Mouse (Mus musculus) thymus, postnatal 10 days (tissue): ENCODE data around the gene Grin2c.

Experiments used
- DNase-seq, 2 experiments: peaks; one replicate each; pipeline ENCODE4 v3.0.0; 2021; ENCODE audit warnings: low spot score in 2 of 2

Grin2c gene

GRCm38 (mm10) chr11:115264862-115265668 lies 2.0 kb downstream of the Grin2c start:
- DNase-seq: peak in 1 of 2 experiments; percentile 63

- DNase-seq: no peak
These were observed 2.7 kb downstream of the Grin2c start for GRCm38 (mm10) chr11:115264136-115264861.

DNA sequence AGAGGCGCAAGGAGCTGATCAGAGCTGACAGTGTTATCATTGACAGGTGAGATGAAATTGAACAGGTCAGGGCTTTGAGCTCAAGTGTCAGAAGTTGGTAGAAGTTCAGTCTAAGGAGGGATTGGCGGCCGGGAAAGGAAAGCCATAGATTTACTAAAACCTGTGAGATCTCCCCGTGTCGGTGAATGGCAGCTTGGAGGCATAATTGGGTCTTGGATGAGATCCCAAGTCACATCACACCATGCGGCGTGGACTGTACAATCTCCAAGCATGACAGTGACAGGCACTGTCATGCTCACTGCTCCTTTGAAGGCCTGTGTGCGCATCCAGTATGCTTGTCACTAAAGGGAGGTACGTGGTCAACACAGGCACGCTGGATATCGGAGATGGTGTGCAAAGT lies 4.1 kb downstream of the Grin2c start:
- no peak for DNase-seq

DNA sequence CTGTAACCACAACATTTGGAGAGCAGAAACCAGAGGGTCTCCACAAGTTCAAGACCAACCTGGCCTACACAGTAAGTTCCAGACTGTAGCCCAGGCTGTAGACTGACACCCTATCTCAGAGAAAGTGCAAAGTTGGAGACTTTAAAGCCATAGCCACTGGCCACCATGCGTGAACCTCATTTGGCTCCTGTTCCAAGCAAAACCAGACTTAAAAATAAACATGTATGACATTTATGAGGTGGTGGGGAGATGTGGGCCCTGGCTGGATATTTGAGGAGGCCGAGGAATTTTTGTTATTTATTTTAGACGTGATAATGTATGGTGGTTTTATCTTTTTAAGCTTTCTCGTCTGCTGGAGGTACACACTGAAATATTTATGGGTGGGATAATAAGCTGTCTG lies 7.9 kb downstream of the Grin2c start:
- DNase-seq: no peak

DNA sequence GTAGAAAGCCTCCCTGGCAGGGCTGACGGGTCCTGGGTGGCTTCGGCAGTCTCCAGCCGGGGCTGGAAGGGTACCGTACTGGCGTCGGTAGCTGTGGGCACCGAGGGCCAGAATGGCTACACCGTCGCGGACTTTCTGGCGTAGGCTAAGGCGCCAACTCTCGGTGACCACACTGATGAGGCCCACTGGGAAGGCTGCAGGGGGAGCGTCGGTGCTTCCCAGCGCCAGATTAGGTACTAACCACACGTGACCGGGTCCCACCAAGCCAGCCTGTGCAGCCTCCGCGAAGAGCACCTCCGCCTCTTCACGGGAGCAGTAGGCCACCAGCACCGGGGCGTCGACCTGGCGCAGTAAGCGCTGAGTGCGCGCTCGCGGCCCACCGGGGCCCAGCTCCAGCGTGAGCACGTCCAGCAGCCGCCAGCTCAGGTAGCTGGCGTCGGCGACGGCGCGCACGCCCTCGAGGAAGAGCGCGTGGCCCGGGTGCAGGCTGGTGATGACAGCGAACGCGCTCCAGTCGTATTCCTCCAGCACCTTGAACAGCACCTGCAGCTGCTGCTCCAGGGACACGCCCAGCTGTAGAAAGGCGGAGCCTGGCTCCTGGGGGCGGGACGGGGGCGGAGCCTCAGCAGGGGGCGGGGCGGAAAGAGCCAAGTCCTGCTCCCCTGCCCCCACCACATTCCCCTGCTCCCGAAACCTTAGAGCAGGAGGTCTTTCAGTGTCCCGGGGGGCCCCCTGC lies 9.1 kb downstream of the Grin2c start:
- no peak for DNase-seq

- DNase-seq: no peak
These were observed 15.8 kb downstream of the Grin2c start for GRCm38 (mm10) chr11:115251258-115251657.

- no peak for DNase-seq
These were observed 16.5 kb downstream of the Grin2c start for GRCm38 (mm10) chr11:115250405-115251090.

DNA sequence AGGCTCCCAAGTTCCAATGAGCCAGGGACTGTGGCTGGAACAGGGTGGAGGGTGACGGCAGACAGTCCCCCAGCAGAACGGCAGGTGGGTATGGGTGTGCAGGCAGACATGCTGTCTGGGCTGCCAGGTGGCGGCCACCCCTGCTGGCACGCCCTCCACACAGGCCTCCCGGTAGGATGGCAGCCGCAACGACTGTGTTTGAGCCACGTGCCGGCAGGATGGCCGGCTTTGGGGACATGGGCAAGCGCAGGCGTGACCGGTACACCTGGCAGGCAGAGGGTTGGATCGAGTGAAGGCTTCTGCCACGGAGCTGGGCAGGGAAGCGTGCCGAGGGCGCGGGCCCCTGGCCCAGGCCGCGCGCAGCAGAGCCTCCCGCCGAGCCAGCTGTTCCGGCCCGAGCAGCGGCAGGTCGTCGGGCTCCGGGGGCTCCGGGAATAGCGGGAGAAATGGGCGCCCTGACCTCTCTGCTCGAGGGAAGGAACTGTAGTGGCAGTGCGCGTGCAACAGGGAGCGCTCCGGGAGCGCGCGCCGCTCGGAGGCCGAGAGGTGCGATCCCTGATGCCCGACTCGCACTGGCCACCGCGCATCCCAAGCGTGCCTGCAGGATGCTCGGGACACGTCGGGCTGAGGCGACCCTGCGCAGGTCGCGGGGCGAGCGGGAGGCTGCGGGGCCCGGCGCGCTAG lies 17.2 kb downstream of the Grin2c start:
- DNase-seq: no peak

GRCm38 (mm10) chr11:115247945-115248344 lies 19.1 kb downstream of the Grin2c start:
- no peak for DNase-seq

DNA sequence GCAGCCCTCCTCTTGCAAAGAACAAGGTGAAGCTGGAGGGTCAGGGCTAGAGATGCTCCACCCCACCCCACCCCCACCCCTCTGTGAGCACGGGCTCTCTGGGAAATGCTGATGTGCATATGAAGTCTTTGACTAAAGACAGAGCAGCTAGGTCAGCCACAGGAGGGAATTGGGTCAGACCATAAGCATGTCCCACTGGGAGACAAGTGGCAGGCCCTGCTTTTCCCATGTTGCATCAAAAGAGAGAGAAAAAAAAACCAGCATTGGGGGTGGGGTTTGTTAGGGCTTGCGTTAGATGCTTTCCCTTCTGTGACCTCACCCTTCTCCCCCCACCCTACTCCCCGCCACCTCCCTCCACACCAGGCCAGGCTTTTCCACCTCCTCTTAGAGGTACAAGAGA lies 19.8 kb downstream of the Grin2c start:
- no peak for DNase-seq

DNA sequence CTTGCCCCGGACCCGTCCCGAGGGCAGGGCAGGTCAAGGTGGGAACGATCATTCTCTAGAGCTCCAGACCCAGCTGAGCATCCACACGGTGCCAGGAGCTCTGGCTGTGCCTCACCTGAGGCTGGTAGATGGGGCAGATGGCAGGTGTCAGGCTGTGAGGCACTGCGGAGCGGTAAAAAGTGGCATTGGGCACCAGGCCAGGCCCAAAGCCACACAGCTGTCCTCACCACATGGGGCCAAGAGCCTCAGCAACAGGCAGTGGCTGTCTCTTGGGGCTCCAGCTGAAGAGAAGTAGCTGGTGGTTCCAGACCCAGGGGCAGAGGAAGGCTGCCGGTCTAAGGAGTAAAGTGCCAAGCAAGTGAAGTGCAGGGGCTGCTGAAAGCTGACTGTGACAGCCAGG lies 20.7 kb downstream of the Grin2c start:
- DNase-seq: no peak

DNA sequence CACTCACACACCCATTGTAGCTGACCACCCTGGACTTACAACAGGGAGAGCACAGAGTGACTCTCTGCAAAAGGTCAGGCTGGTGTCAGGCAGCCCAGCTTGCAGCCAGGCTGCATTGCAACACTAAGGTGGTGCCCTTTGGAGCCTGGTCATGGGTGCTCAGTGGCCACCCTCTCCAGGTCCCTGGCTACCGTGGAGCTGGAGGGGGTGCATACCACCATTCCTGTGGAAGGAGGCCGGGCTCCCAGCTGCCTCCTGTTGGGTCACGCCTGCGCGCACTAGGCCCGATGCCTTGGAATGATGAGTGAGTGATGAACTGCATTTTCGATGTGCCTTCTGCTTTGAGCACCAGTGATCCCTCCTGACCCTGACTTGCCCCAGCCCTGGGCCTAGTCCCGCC lies 22.2 kb downstream of the Grin2c start:
- no peak for DNase-seq

GRCm38 (mm10) chr11:115243783-115244182 lies 23.3 kb downstream of the Grin2c start:
- DNase-seq: no peak

GRCm38 (mm10) chr11:115242746-115243145 lies 24.3 kb downstream of the Grin2c start:
- peak; percentile 45 to 49 for DNase-seq

DNA sequence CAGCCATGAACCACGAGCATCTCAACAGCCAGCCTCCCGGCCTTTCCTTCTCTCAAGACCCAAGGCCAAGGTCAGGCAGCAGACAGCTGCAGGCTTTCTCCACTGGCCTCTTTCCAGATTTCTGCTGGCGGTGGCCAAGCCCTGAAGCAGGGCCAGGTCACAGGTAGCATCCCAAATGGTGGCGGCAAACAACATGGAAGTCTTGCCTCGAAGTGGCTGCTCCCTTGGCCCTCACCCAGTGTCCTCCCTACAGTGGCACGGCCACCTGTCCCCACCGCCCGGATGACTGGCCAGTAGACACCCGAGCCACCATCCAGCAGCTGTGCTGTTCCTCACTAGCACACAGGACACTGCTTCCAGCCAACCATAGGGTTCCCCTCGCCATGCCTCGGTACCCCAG lies 25.6 kb downstream of the Grin2c start:
- no peak for DNase-seq

- no peak for DNase-seq
These were observed 30.5 kb downstream of the Grin2c start for GRCm38 (mm10) chr11:115236570-115236969.

DNA sequence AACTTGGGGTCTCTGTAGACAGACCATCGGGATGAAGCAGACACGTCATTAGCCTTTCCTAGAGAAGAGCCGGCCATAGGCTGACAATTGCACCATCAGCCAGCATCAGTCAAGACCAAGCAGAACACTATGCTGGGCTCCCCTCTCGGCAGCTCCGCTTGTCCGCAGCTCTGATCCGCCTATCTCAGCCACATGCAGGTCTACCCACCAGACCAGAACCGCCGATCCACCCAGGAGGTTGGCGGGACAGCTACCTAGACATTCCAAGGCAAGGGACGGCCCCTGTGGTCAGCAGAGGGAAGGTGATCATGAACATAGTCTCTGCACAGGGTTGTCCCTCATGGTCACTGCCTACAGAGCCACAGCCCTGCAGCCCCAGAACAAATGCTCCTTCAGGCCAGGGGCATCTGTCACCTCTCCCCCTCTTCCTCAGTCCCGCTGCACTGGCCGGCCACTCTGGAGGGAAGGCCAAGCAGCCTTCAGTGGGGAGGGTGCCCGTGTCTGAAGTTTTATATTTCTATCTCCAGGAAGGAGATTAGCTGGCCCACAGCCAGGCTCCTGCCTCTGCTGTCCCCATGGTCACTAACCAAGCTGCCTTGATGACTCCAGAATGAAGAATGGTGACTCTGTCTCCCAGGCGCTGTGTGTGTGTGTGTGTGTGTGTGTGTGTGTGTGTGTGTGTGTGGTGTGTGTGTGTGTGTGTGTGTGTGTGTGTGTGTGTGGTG lies 32.6 kb downstream of the Grin2c start:
- no peak for DNase-seq

DNA sequence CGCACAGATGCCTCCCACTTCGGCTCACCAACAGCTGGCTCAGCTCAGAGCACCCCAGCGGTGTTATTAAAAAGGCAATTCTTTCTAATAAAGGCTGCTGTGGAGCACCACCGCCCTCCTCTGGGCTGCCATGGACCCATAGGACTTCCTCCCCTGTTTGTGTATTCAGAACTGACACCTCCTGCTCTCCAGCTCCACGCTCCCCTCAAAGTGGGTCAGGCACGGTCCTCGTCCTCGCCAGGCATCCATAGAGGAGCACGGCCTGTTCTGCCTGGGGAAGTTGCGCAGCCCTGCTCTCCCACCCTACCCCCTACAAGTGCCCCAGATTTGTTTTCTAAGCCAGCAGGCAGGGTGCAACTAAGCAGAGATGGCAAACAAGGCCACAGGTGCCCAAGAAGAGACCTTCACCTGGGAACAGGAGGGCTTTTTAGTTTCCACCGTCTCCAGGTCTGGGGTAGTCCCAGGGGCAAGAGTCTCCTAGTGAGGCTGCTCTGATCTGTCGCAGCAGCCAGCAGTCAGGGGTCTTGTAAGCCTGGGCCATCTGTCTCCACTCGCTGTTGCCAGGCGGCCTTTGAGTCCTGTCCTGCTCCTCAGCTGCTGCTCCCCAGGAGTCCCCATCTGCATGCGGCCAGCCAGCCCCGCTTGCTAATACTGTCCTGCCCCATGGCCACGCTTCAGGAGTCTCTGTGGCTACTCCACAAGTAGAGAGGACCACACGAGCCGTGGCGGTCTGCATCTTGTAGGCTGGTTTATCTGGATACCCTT lies 33.3 kb downstream of the Grin2c start:
- no peak for DNase-seq

- DNase-seq: no peak
These were observed 34.2 kb downstream of the Grin2c start for GRCm38 (mm10) chr11:115232889-115233288.

GRCm38 (mm10) chr11:115231924-115232323 lies 35.1 kb downstream of the Grin2c start:
- no peak for DNase-seq
